Mouse (Mus musculus): ENCODE measurements at regions not wholly inside any gene's neighbourhood (a gene's known extent, or its start where the extent isn't known, plus 50 kb on each side); places are given as distances from the start of the nearest gene placed in this dataset.

GRCm38 (mm10) chr5:119055430-119055829 is 495.0 kb downstream of the Med13l start:
- no peak for ATAC-seq (replicated peaks; ENCODE audit: poor library complexity)

DNA sequence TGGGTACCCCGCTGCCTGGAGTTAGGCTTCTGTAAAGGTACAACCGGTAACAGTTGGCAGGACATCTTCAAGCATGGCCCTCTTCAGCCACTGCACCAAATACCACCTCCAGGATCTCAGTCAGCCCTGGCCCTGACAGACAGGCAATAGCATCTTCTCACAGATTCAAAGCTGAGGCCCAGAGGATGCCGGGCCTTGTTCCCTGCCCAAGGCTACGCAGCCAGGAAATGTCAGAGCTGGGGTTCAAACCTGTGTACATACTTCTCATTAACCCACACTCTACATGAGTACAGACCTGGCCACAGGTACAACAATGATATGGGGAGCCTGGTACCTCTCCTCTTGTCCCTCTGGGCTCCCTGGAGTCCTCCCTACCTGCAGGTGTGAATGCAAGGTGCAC is 497.3 kb downstream of the Med13l start:
- no peak for ATAC-seq (replicated peaks; ENCODE audit: poor library complexity)

- no peak for ATAC-seq (replicated peaks; ENCODE audit: poor library complexity)
Observed at GRCm38 (mm10) chr5:119058231-119058851, 497.9 kb downstream of the Med13l start.

DNA sequence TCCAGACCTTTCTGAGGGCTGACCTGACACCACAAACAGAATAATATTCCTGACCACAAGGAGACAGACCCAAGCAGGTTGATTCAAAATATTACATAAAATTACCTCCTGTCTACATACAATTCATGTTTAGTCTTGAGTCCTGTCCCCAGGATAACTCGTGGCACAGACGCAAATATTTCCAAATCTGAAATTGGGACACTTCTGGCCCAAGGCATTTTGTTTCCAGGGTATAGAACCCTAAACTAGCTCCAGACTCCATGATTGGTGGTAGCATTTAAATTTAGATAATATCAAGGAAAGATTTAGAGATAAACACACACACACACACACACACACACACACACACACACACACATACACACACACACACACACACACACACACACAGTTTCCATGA is 498.7 kb downstream of the Med13l start:
- no peak for ATAC-seq (replicated peaks; ENCODE audit: poor library complexity)

- ATAC-seq (replicated peaks; ENCODE audit: poor library complexity): no peak
Observed at GRCm38 (mm10) chr5:119060886-119061285, 500.4 kb downstream of the Med13l start.

- ATAC-seq (replicated peaks; ENCODE audit: poor library complexity): no peak
Observed at GRCm38 (mm10) chr5:119062478-119062877, 502.0 kb downstream of the Med13l start.

DNA sequence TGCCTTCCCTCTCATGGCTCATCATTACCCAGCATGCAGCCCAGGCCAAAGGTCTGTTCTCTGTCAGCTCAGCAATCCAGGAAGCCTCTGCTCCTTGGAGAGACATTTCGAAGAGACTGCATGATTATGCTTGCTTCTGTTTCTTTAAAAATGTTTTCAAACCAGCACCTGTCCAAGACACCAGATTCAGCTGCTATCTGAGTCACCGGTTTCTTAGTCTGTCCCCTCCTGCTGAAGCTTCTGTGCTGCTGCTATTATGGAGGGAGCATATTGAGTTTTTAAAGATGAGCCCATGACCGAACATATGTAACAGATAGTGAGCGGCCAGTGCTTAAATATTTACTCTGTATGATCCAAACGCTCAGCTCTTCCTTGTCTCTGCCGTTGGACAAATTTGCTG is 506.2 kb downstream of the Med13l start:
- ATAC-seq (replicated peaks; ENCODE audit: poor library complexity): no peak

GRCm38 (mm10) chr5:119069765-119070333 is 509.4 kb downstream of the Med13l start:
- no peak for ATAC-seq (replicated peaks; ENCODE audit: poor library complexity)

- ATAC-seq (replicated peaks; ENCODE audit: poor library complexity): no peak
Observed at GRCm38 (mm10) chr5:119072712-119073111, 512.2 kb downstream of the Med13l start.

DNA sequence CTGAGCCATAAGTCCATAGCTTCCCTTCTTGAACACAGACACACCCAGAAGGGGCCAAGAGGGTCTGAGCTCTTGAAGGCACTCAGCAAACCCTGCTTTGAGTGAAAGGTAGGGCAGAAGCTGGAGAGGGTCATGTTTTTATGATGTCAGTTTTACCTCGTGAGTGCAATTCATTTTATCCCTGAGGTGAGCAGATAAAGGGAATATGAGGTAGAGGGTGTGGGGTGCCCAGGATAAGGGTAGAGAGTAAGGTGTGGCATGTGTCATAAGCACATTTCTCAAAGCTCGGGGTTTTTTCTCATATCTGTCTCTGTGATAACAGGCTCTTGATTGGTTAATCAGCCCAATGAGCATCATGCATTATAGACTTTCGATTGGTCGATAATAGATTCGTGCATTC is 520.3 kb downstream of the Med13l start:
- no peak for ATAC-seq (replicated peaks; ENCODE audit: poor library complexity)

DNA sequence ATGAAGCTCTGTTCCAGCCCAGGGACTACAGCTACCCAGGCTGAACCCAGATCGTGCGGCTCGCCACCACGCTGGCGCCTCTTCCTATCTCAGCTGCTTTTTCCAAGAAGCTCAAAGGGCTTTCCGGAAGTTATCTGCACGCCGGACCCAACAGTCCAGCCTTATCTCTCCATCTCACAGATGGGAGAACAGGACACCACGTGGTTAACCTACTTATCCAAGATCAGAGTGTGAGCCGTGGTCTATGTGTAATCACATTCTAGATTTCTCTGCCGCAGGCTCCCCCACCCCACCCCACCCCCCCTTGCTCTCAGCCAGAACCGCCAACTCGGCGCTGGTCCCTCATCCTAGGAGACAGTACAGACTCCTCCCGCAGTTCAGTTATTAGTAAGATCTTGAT is 522.4 kb downstream of the Med13l start:
- no peak for ATAC-seq (replicated peaks; ENCODE audit: poor library complexity)

GRCm38 (mm10) chr5:119097576-119098193 is 537.2 kb downstream of the Med13l start:
- no peak for ATAC-seq (replicated peaks; ENCODE audit: poor library complexity)

GRCm38 (mm10) chr5:119099817-119100216 is 539.3 kb downstream of the Med13l start:
- ATAC-seq (replicated peaks; ENCODE audit: poor library complexity): no peak

GRCm38 (mm10) chr5:119103503-119103902 is 543.0 kb downstream of the Med13l start:
- no peak for ATAC-seq (replicated peaks; ENCODE audit: poor library complexity)

GRCm38 (mm10) chr5:119107898-119108297 is 547.4 kb downstream of the Med13l start:
- no peak for ATAC-seq (replicated peaks; ENCODE audit: poor library complexity)

DNA sequence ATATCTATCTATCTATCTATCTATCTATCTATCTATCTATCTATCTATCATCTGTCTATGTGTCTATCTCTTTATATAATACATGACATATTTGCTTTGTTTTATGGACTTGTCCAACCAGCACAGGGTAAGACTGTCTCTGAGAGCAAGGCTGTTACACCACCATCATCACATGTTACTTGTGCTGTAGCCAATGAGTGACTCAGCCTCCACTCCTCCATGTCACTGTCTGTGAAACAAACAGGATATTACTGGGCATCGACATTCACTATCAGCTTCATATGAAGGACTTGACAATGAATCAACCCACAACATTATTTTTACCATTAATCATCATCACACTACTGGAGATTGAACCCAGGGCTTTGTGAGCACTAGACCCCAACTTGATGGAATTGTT is 549.0 kb downstream of the Med13l start:
- ATAC-seq (replicated peaks; ENCODE audit: poor library complexity): no peak

GRCm38 (mm10) chr5:119114074-119114473 is 553.6 kb downstream of the Med13l start:
- ATAC-seq (replicated peaks; ENCODE audit: poor library complexity): no peak

GRCm38 (mm10) chr5:119125745-119126144 is 544.7 kb upstream of the Tbx3 start:
- ATAC-seq (replicated peaks; ENCODE audit: poor library complexity): no peak

GRCm38 (mm10) chr5:119130176-119130575 is 540.3 kb upstream of the Tbx3 start:
- no peak for ATAC-seq (replicated peaks; ENCODE audit: poor library complexity)

GRCm38 (mm10) chr5:119131461-119131860 is 539.0 kb upstream of the Tbx3 start:
- ATAC-seq (replicated peaks; ENCODE audit: poor library complexity): no peak

DNA sequence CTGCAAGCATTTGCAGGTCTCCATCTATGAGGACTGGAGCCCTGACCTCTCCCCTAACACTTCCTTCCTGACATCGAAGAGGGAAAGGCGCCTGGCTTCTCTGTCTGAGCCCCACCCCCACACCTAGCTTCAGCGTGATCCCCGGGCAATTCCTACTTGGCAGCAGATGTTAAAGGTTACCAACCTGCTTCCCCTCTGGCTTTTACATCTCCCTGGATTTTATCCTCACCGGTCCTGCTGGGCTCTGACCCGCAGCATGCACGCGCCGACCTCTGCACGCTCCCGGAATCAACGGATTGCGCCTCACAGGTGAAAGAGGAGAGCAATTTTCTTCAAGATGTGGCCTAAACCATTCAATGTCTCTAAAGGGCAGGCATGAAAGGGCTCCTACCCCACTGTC is 537.1 kb upstream of the Tbx3 start:
- ATAC-seq (replicated peaks; ENCODE audit: poor library complexity): no peak

DNA sequence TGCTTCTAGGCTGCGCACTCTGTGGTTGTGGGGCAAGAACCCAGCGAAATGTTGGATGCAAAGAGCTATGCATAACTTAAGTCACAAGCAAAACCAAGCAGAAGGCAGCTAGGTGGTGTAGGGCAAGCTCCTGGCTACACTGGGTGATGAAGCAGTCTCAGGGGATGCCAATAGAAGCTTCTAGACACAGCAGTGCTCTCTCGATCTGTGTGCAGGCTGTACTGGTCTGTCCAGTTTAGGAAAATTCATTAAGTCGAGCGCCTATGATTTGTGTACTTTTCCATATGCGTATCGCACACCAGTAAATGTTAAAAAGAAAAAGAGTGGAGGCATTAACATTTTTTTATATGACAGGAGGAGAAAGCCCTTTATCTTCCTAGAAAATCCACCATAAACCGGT is 533.6 kb upstream of the Tbx3 start:
- ATAC-seq (replicated peaks; ENCODE audit: poor library complexity): no peak

DNA sequence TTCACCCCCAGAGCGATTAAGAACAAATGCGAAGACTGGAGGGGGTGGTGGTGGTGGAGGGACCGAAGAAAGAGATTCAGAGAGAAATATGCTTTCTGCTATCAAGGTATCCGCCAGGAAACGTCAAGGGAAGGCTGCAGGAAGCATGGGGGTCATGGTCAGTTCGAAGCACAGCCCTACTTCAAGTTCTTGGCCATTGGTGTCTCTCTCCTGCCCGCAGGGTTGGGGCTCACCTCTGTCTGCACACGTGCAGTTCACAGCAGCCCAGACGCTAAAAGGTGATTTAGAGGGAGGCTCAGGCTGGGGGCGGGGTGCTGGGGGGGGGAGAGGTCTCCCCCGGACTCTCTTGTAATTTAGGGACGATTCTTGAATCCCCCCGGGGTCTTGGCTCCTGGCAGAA is 533.1 kb upstream of the Tbx3 start:
- no peak for ATAC-seq (replicated peaks; ENCODE audit: poor library complexity)
